Mouse (Mus musculus): ENCODE data around the gene Nfix. TPM values are rescaled to one million over a fixed set of nuclear protein-coding genes. Genes with fewer than 3 reads are reported as not detected.

Gene Nfix
- total and polyA plus RNA-seq, 3 experiments = 68.7 to 297 (median 274) TPM

GRCm38 (mm10) chr8:84771000-84771687, 29.0 kb downstream of the Nfix start:
- Histone ChIP-seq H3K4me1 (ENCODE audit: control insufficient read depth, insufficient read depth, low read length) (peaks cover 17% of the 10 kb centered on the region), H3K79me2 (replicated peaks; ENCODE audit: control insufficient read depth, insufficient read depth, low read length) (peaks cover 2% of the 10 kb centered on the region; the same call in 1 of the 2 replicates), H3K27ac (no peak overlapping the region), H3K9ac (ENCODE audit: low read depth, low read length) (no peak overlapping the region), H3K4me3 (no peak overlapping the region), H3K36me3 (ENCODE audit: control insufficient read depth, insufficient read depth, low read length) (no peaks in the 10 kb centered on the region), H3K27me3 (ENCODE audit: control insufficient read depth, insufficient read depth, low read length) (no peaks in the 10 kb centered on the region)
- intact Hi-C loops (cut with DNase I) = no loop called here
- DNase-seq = no peak
- WGBS = 67% methylated on average over 5 of the region's 5 CpGs
- TF ChIP-seq POLR2A (IDR thresholded peaks at IDR 0.05; ENCODE audit: insufficient read depth, low read depth, low read length) (no peak), EP300 (IDR thresholded peaks at IDR 0.05; ENCODE audit: insufficient read depth, low read depth, low read length) (no peak), CTCF (IDR thresholded peaks at IDR 0.05) (no peak)

- no peak overlapping the region for H3K4me3 ChIP-seq
- intact Hi-C loops (cut with DNase I) = no loop called here
- no peak overlapping the region; the same call in 1 of the 2 replicates for H3K27ac ChIP-seq
Observed at GRCm38 (mm10) chr8:84770100-84770953, 29.8 kb downstream of the Nfix start.

GRCm38 (mm10) chr8:84769324-84769723, 30.8 kb downstream of the Nfix start:
- Histone ChIP-seq H3K27ac (peak overlapping the region; percentile 55), H3K36me3 (ENCODE audit: control insufficient read depth, insufficient read depth, low read length) (no peaks in the 10 kb centered on the region), H3K27me3 (ENCODE audit: control insufficient read depth, insufficient read depth, low read length) (no peaks in the 10 kb centered on the region), H3K4me3 (no peak overlapping the region), H3K4me1 (ENCODE audit: control insufficient read depth, insufficient read depth, low read length) (peaks cover 6% of the 10 kb centered on the region; the same call in 1 of the 2 replicates), H3K79me2 (replicated peaks; ENCODE audit: control insufficient read depth, insufficient read depth, low read length) (peaks cover 2% of the 10 kb centered on the region; the same call in 1 of the 2 replicates), H3K9ac (ENCODE audit: low read depth, low read length) (no peak overlapping the region)
- intact Hi-C loops (cut with DNase I) = no loop called here
- 72% methylated on average over 8 of the region's 8 CpGs for WGBS
- peak in 1 of 2 experiments; percentile 59 for DNase-seq
- TF ChIP-seq CTCF (IDR thresholded peaks at IDR 0.05) (no peak), POLR2A (IDR thresholded peaks at IDR 0.05; ENCODE audit: insufficient read depth, low read depth, low read length) (no peak), EP300 (IDR thresholded peaks at IDR 0.05; ENCODE audit: insufficient read depth, low read depth, low read length) (no peak)

More at GRCm38 (mm10) chr8:84770100-84770953, 29.8 kb downstream of the Nfix start:
- Histone ChIP-seq H3K9ac (ENCODE audit: low read depth, low read length) (no peak overlapping the region), H3K4me1 (ENCODE audit: control insufficient read depth, insufficient read depth, low read length) (peaks cover 11% of the 10 kb centered on the region), H3K36me3 (ENCODE audit: control insufficient read depth, insufficient read depth, low read length) (no peaks in the 10 kb centered on the region), H3K27me3 (ENCODE audit: control insufficient read depth, insufficient read depth, low read length) (no peaks in the 10 kb centered on the region), H3K79me2 (replicated peaks; ENCODE audit: control insufficient read depth, insufficient read depth, low read length) (peaks cover 2% of the 10 kb centered on the region; the same call in 1 of the 2 replicates)
- 56% methylated on average over 12 of the region's 12 CpGs for WGBS
- no peak for TF ChIP-seq EP300 (IDR thresholded peaks at IDR 0.05; ENCODE audit: insufficient read depth, low read depth, low read length)
- TF ChIP-seq CTCF (IDR thresholded peaks at IDR 0.05) = no peak
- no peak for TF ChIP-seq POLR2A (IDR thresholded peaks at IDR 0.05; ENCODE audit: insufficient read depth, low read depth, low read length)
- DNase-seq = no peak

GRCm38 (mm10) chr8:84768343-84769095, 31.6 kb downstream of the Nfix start:
- Histone ChIP-seq H3K4me1 (ENCODE audit: control insufficient read depth, insufficient read depth, low read length) (peaks cover 6% of the 10 kb centered on the region; the same call in 1 of the 2 replicates), H3K79me2 (replicated peaks; ENCODE audit: control insufficient read depth, insufficient read depth, low read length) (peaks cover 2% of the 10 kb centered on the region), H3K4me3 (no peak overlapping the region), H3K36me3 (ENCODE audit: control insufficient read depth, insufficient read depth, low read length) (no peaks in the 10 kb centered on the region), H3K27ac (peak overlapping the region; percentile 55), H3K27me3 (ENCODE audit: control insufficient read depth, insufficient read depth, low read length) (no peaks in the 10 kb centered on the region), H3K9ac (ENCODE audit: low read depth, low read length) (no peak overlapping the region)
- WGBS = 84% methylated on average over 14 of the region's 14 CpGs
- DNase-seq = no peak
- TF ChIP-seq EP300 (IDR thresholded peaks at IDR 0.05; ENCODE audit: insufficient read depth, low read depth, low read length) = no peak
- no peak for TF ChIP-seq POLR2A (IDR thresholded peaks at IDR 0.05; ENCODE audit: insufficient read depth, low read depth, low read length)
- no peak for TF ChIP-seq CTCF (IDR thresholded peaks at IDR 0.05)
- intact Hi-C loops (cut with DNase I) = no loop called here

GRCm38 (mm10) chr8:84767221-84767620, 32.9 kb downstream of the Nfix start:
- intact Hi-C loops (cut with DNase I) = no loop called here
- peaks cover 4% of the 10 kb centered on the region; the same call in 1 of the 2 replicates for H3K4me1 ChIP-seq (ENCODE audit: control insufficient read depth, insufficient read depth, low read length)
- TF ChIP-seq CTCF (IDR thresholded peaks at IDR 0.05) (no peak), EP300 (IDR thresholded peaks at IDR 0.05; ENCODE audit: insufficient read depth, low read depth, low read length) (no peak), POLR2A (IDR thresholded peaks at IDR 0.05; ENCODE audit: insufficient read depth, low read depth, low read length) (no peak)
- no peak for DNase-seq
- H3K36me3 ChIP-seq (ENCODE audit: control insufficient read depth, insufficient read depth, low read length) = no peaks in the 10 kb centered on the region
- H3K27ac ChIP-seq = no peak overlapping the region; the same call in 1 of the 2 replicates
- 85% methylated on average over 10 of the region's 10 CpGs for WGBS
- no peaks in the 10 kb centered on the region for H3K27me3 ChIP-seq (ENCODE audit: control insufficient read depth, insufficient read depth, low read length)
- no peak overlapping the region for H3K9ac ChIP-seq (ENCODE audit: low read depth, low read length)
- no peaks in the 10 kb centered on the region; the same call in 1 of the 2 replicates for H3K79me2 ChIP-seq (replicated peaks; ENCODE audit: control insufficient read depth, insufficient read depth, low read length)
- H3K4me3 ChIP-seq = no peak overlapping the region

Measured in heart, adult 2 months (tissue).